Mouse (Mus musculus) thymus, adult 2 months (tissue): ENCODE data around the gene Ms4a15. TPM values are rescaled to one million over a fixed set of nuclear protein-coding genes. Genes with fewer than 3 reads are reported as not detected.

Source experiments
- DNase-seq: peaks from one replicate; pipeline ENCODE4 v3.0.0; 2021
- H3K27ac ChIP-seq: fragments of 200-500 bp; 2 replicates; pipeline ENCODE4 v1.5.1; 2012; ENCODE audit warnings: low read length, control low read depth; ENCODE audit not compliant: control insufficient read depth, insufficient read depth
- H3K27me3 ChIP-seq: fragments of 200-500 bp; 2 replicates; pipeline ENCODE4 v1.6.1; 2012; ENCODE audit warnings: mild to moderate bottlenecking, low read length, moderate library complexity, mixed read lengths; ENCODE audit not compliant: control insufficient read depth, insufficient read depth
- H3K36me3 ChIP-seq: fragments of 200-500 bp; 2 replicates; pipeline ENCODE4 v1.6.1; 2012; ENCODE audit warnings: mild to moderate bottlenecking, low read length, moderate library complexity; ENCODE audit not compliant: control insufficient read depth, insufficient read depth
- H3K4me1 ChIP-seq: fragments of 200-500 bp; replicated peaks from 2 replicates; pipeline ENCODE4 v1.6.1; 2012; ENCODE audit warnings: low read length; ENCODE audit not compliant: control insufficient read depth, insufficient read depth
- H3K4me3 ChIP-seq: fragments of 200-500 bp; 2 replicates; pipeline ENCODE4 v1.5.1; 2012; ENCODE audit warnings: mild to moderate bottlenecking, low read length, control low read depth, moderate library complexity; ENCODE audit not compliant: control insufficient read depth, insufficient read depth
- CTCF ChIP-seq: fragments of 200-500 bp; IDR thresholded peaks from 2 replicates; pipeline ENCODE4 v1.5.1; 2012; ENCODE audit warnings: mild to moderate bottlenecking, control low read depth, low read length, moderate library complexity, borderline replicate concordance; ENCODE audit not compliant: control insufficient read depth, poor library complexity, insufficient read depth; ENCODE audit errors: extremely low read depth
- POLR2A ChIP-seq: fragments of 200-500 bp; IDR thresholded peaks from 2 replicates; pipeline ENCODE4 v1.6.1; 2012; ENCODE audit warnings: mild to moderate bottlenecking, low read length, control low read depth, moderate library complexity; ENCODE audit not compliant: control insufficient read depth, poor library complexity, insufficient read depth; ENCODE audit errors: extremely low read depth
- WGBS: fragments of 180-500 bp; shearing (Covaris S2); methylation state at CpG from one replicate; pipeline ENCODE4 v1.1.7; 2018; 5-methylcytosine and 5-hydroxymethylcytosine counted together
- polyA plus RNA-seq: library from polyadenylated mRNA; depleted of rRNA; stranded (reverse); fragments of >200 nt; gene quantifications from 2 replicates; pipeline ENCODE4 v1.2.3, GENCODE M21; 2012

Ms4a15 gene
- polyA plus RNA-seq, 1 experiment, result not detected

GRCm38 (mm10) chr19:10970457-10970856 is 22.6 kb downstream of the Ms4a15 start:
- TF ChIP-seq CTCF, result no peak
- no peak for TF ChIP-seq POLR2A
- H3K27ac ChIP-seq, result no peak overlapping the region

DNA sequence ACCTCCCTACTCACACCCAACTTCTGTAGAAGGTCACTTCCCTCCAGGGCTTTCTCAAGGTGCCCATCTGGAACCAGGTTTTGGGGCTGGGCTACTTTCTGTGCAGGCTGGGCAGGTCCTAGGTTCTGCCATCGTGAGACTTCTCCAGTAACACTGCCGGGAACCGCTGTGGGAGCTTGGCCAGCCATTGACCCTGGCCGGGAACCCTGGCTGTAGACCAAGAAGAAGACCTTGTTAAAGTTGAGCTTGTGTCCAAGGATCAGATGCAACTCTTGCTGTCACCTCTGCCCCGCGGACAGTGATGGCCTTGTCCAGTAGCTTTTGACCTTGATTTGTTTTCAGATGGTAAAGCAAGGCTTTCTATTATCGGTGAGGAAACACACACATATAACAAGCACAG is 24.5 kb downstream of the Ms4a15 start:
- Histone ChIP-seq H3K36me3 (no peaks in the 10 kb centered on the region), H3K4me1 (no peaks in the 10 kb centered on the region), H3K4me3 (no peak overlapping the region), H3K27ac (no peak overlapping the region), H3K27me3 (no peaks in the 10 kb centered on the region)
- TF ChIP-seq POLR2A, result no peak
- no peak for DNase-seq
- WGBS, result 91% methylated on average over 7 of the region's 7 CpGs

More at GRCm38 (mm10) chr19:10970457-10970856, 22.6 kb downstream of the Ms4a15 start:
- Histone ChIP-seq H3K4me1 (no peaks in the 10 kb centered on the region), H3K27me3 (no peaks in the 10 kb centered on the region), H3K36me3 (no peaks in the 10 kb centered on the region), H3K4me3 (no peak overlapping the region)
- WGBS, result 79% methylated on average over 3 of the region's 3 CpGs
- no peak for DNase-seq

- TF ChIP-seq CTCF (no peak), POLR2A (no peak)
- Histone ChIP-seq H3K27ac (no peak overlapping the region), H3K36me3 (no peaks in the 10 kb centered on the region), H3K4me1 (no peaks in the 10 kb centered on the region), H3K4me3 (no peak overlapping the region), H3K27me3 (no peaks in the 10 kb centered on the region)
- no peak for DNase-seq
- WGBS, result 95% methylated on average over 7 of the region's 7 CpGs
Observed at GRCm38 (mm10) chr19:10965721-10966120, 27.3 kb downstream of the Ms4a15 start.

GRCm38 (mm10) chr19:10959978-10960346 is 33.1 kb downstream of the Ms4a15 start:
- Histone ChIP-seq H3K4me3 (no peak overlapping the region), H3K4me1 (no peaks in the 10 kb centered on the region), H3K27ac (no peak overlapping the region), H3K27me3 (no peaks in the 10 kb centered on the region), H3K36me3 (no peaks in the 10 kb centered on the region)
- no peak for TF ChIP-seq POLR2A
- TF ChIP-seq CTCF, result no peak
- WGBS, result 62% methylated on average over 12 of the region's 12 CpGs
- no peak for DNase-seq

GRCm38 (mm10) chr19:10959085-10959977 is 33.7 kb downstream of the Ms4a15 start:
- Histone ChIP-seq H3K27ac (no peak overlapping the region), H3K4me3 (no peak overlapping the region)
- peak; percentile 49 for DNase-seq

GRCm38 (mm10) chr19:10952021-10952939 is 40.8 kb downstream of the Ms4a15 start:
- 85% methylated on average over 11 of the region's 11 CpGs for WGBS
- H3K4me3 ChIP-seq, result no peak overlapping the region
- H3K4me1 ChIP-seq, result peaks cover 11% of the 10 kb centered on the region
- no peak overlapping the region for H3K27ac ChIP-seq
- no peaks in the 10 kb centered on the region for H3K36me3 ChIP-seq
- H3K27me3 ChIP-seq, result no peaks in the 10 kb centered on the region; the same call in 1 of the 2 replicates
- TF ChIP-seq CTCF (no peak), POLR2A (no peak)
- DNase-seq, result no peak

More at GRCm38 (mm10) chr19:10959085-10959977, 33.7 kb downstream of the Ms4a15 start:
- TF ChIP-seq POLR2A (no peak), CTCF (no peak)
- Histone ChIP-seq H3K27me3 (no peaks in the 10 kb centered on the region), H3K36me3 (no peaks in the 10 kb centered on the region), H3K4me1 (no peaks in the 10 kb centered on the region)
- 37% methylated on average over 11 of the region's 11 CpGs for WGBS

GRCm38 (mm10) chr19:10949558-10949957 is 43.5 kb downstream of the Ms4a15 start:
- DNase-seq, result no peak
- TF ChIP-seq POLR2A, result no peak
- no peak for TF ChIP-seq CTCF
- H3K4me3 ChIP-seq, result 0 out of 2 replicates have a peak overlapping the region, but pooled peaks have one; percentile 10
- H3K27me3 ChIP-seq, result no peaks in the 10 kb centered on the region; the same call in 1 of the 2 replicates
- H3K27ac ChIP-seq, result no peak overlapping the region
- H3K36me3 ChIP-seq, result no peaks in the 10 kb centered on the region
- 22% methylated on average over 9 of the region's 9 CpGs for WGBS
- H3K4me1 ChIP-seq, result peaks cover 11% of the 10 kb centered on the region
